Mouse (Mus musculus): ENCODE data around the gene Ccdc102a. TPM values are rescaled to one million over a fixed set of nuclear protein-coding genes. Genes with fewer than 3 reads are reported as not detected.

The Ccdc102a gene
- 18.2 and 18.7 TPM in 2 replicates for polyA plus RNA-seq (2015; fragmentation: Nextera tagmentation; extraction: Ambion mirVana)

GRCm38 (mm10) chr8:94917851-94918495 is at the start of gene Ccdc102a:
Ccdc102a (minus strand) TSS chr8:94918098.
- Histone ChIP-seq H3K27ac (replicated peaks) (peak within 1 kb of the TSS; percentile 81), H3K4me2 (peak within 1 kb of the TSS; percentile 81), H3K9ac (peak within 1 kb of the TSS; percentile 85), H3K36me3 (peaks cover 5% of the 10 kb centered on the region), H3K4me1 (peaks cover 61% of the 10 kb centered on the region), H3K9me3 (no peaks in the 10 kb centered on the region), H3K4me3 (peak within 1 kb of the TSS; percentile 87), H3K27me3 (replicated peaks) (peaks cover 6% of the 10 kb centered on the region)
- 2% methylated on average over 47 of the region's 51 CpGs for WGBS
- ATAC-seq (ENCODE audit: extremely low read depth, insufficient number of reproducible peaks, low FRiP score, low TSS enrichment), result peak; percentile 21; the same call in 1 of the 2 replicates

- Histone ChIP-seq H3K4me3 (no peak overlapping the region), H3K4me2 (no peak overlapping the region), H3K27ac (replicated peaks) (no peak overlapping the region), H3K9me3 (no peaks in the 10 kb centered on the region), H3K4me1 (peaks cover 23% of the 10 kb centered on the region), H3K27me3 (replicated peaks) (no peaks in the 10 kb centered on the region), H3K9ac (no peak overlapping the region), H3K36me3 (no peaks in the 10 kb centered on the region)
- no peak for ATAC-seq (ENCODE audit: extremely low read depth, insufficient number of reproducible peaks, low FRiP score, low TSS enrichment)
- 66% methylated on average over 3 of the region's 3 CpGs for WGBS
These were observed 49.7 kb upstream of the Ccdc102a start for GRCm38 (mm10) chr8:94967554-94967953.

GRCm38 (mm10) chr8:94967071-94967470 is 49.2 kb upstream of the Ccdc102a start:
- no peaks in the 10 kb centered on the region for H3K27me3 ChIP-seq (replicated peaks)
- H3K9me3 ChIP-seq, result no peaks in the 10 kb centered on the region
- no peak overlapping the region for H3K4me2 ChIP-seq
- WGBS, result 69% methylated on average over 4 of the region's 4 CpGs
- H3K9ac ChIP-seq, result no peak overlapping the region
- H3K36me3 ChIP-seq, result no peaks in the 10 kb centered on the region
- no peak overlapping the region for H3K4me3 ChIP-seq
- no peak overlapping the region for H3K27ac ChIP-seq (replicated peaks)
- no peak for ATAC-seq (ENCODE audit: extremely low read depth, insufficient number of reproducible peaks, low FRiP score, low TSS enrichment)
- H3K4me1 ChIP-seq, result peaks cover 23% of the 10 kb centered on the region

GRCm38 (mm10) chr8:94966578-94966977 is 48.7 kb upstream of the Ccdc102a start:
- H3K9ac ChIP-seq, result no peak overlapping the region
- H3K27ac ChIP-seq (replicated peaks), result no peak overlapping the region
- no peaks in the 10 kb centered on the region for H3K27me3 ChIP-seq (replicated peaks)
- ATAC-seq (ENCODE audit: extremely low read depth, insufficient number of reproducible peaks, low FRiP score, low TSS enrichment), result no peak
- H3K9me3 ChIP-seq, result no peaks in the 10 kb centered on the region
- 21% methylated on average over 7 of the region's 7 CpGs for WGBS
- H3K4me3 ChIP-seq, result no peak overlapping the region
- peaks cover 23% of the 10 kb centered on the region for H3K4me1 ChIP-seq
- H3K36me3 ChIP-seq, result no peaks in the 10 kb centered on the region
- H3K4me2 ChIP-seq, result no peak overlapping the region

- Histone ChIP-seq H3K9me3 (no peaks in the 10 kb centered on the region), H3K4me3 (no peak overlapping the region), H3K27ac (replicated peaks) (no peak overlapping the region), H3K4me2 (no peak overlapping the region), H3K36me3 (no peaks in the 10 kb centered on the region), H3K27me3 (replicated peaks) (no peaks in the 10 kb centered on the region), H3K4me1 (peaks cover 23% of the 10 kb centered on the region), H3K9ac (no peak overlapping the region)
- ATAC-seq (ENCODE audit: extremely low read depth, insufficient number of reproducible peaks, low FRiP score, low TSS enrichment), result no peak
- WGBS, result 13% methylated on average over 10 of the region's 10 CpGs
These were observed 46.9 kb upstream of the Ccdc102a start for GRCm38 (mm10) chr8:94964828-94965227.

GRCm38 (mm10) chr8:94962201-94962600 is 44.3 kb upstream of the Ccdc102a start:
- Histone ChIP-seq H3K4me2 (no peak overlapping the region), H3K9me3 (no peaks in the 10 kb centered on the region), H3K4me3 (no peak overlapping the region), H3K27ac (replicated peaks) (no peak overlapping the region), H3K27me3 (replicated peaks) (no peaks in the 10 kb centered on the region), H3K9ac (no peak overlapping the region), H3K4me1 (peaks cover 16% of the 10 kb centered on the region), H3K36me3 (no peaks in the 10 kb centered on the region)
- 82% methylated on average over 1 of the region's 1 CpGs for WGBS
- no peak for ATAC-seq (ENCODE audit: extremely low read depth, insufficient number of reproducible peaks, low FRiP score, low TSS enrichment)

- no peak for ATAC-seq (ENCODE audit: extremely low read depth, insufficient number of reproducible peaks, low FRiP score, low TSS enrichment)
- H3K9ac ChIP-seq, result no peak overlapping the region
- 80% methylated on average over 1 of the region's 1 CpGs for WGBS
- H3K4me1 ChIP-seq, result peaks cover 25% of the 10 kb centered on the region
- H3K27ac ChIP-seq (replicated peaks), result no peak overlapping the region
- H3K27me3 ChIP-seq (replicated peaks), result no peaks in the 10 kb centered on the region
- H3K36me3 ChIP-seq, result no peaks in the 10 kb centered on the region
- no peak overlapping the region for H3K4me2 ChIP-seq
- no peaks in the 10 kb centered on the region for H3K9me3 ChIP-seq
- no peak overlapping the region for H3K4me3 ChIP-seq
These were observed 38.2 kb upstream of the Ccdc102a start for GRCm38 (mm10) chr8:94956078-94956574.

GRCm38 (mm10) chr8:94954921-94955758 is 37.2 kb upstream of the Ccdc102a start:
- Histone ChIP-seq H3K4me1 (peaks cover 25% of the 10 kb centered on the region), H3K27ac (replicated peaks) (peak overlapping the region; percentile 75), H3K4me2 (no peak overlapping the region), H3K27me3 (replicated peaks) (no peaks in the 10 kb centered on the region), H3K9ac (0 out of 2 replicates have a peak overlapping the region, but pooled peaks have one; percentile 15), H3K4me3 (no peak overlapping the region), H3K9me3 (no peaks in the 10 kb centered on the region), H3K36me3 (no peaks in the 10 kb centered on the region)
- ATAC-seq (ENCODE audit: extremely low read depth, insufficient number of reproducible peaks, low FRiP score, low TSS enrichment), result no peak
- 16% methylated on average over 9 of the region's 9 CpGs for WGBS

- no peaks in the 10 kb centered on the region for H3K36me3 ChIP-seq
- peak overlapping the region; percentile 2; the same call in 1 of the 2 replicates for H3K9ac ChIP-seq
- H3K4me1 ChIP-seq, result peaks cover 25% of the 10 kb centered on the region
- H3K4me2 ChIP-seq, result no peak overlapping the region
- no peak; the same call in 1 of the 2 replicates for ATAC-seq (ENCODE audit: extremely low read depth, insufficient number of reproducible peaks, low FRiP score, low TSS enrichment)
- H3K27me3 ChIP-seq (replicated peaks), result no peaks in the 10 kb centered on the region
- WGBS, result 54% methylated on average over 7 of the region's 7 CpGs
- H3K9me3 ChIP-seq, result no peaks in the 10 kb centered on the region
- peak overlapping the region; percentile 75 for H3K27ac ChIP-seq (replicated peaks)
- no peak overlapping the region for H3K4me3 ChIP-seq
These were observed 36.5 kb upstream of the Ccdc102a start for GRCm38 (mm10) chr8:94954368-94954737.

- peaks cover 25% of the 10 kb centered on the region for H3K4me1 ChIP-seq
- H3K9me3 ChIP-seq, result no peaks in the 10 kb centered on the region
- ATAC-seq (ENCODE audit: extremely low read depth, insufficient number of reproducible peaks, low FRiP score, low TSS enrichment), result no peak
- no peaks in the 10 kb centered on the region for H3K27me3 ChIP-seq (replicated peaks)
- peak overlapping the region; percentile 2; the same call in 1 of the 2 replicates for H3K9ac ChIP-seq
- H3K4me2 ChIP-seq, result no peak overlapping the region
- H3K36me3 ChIP-seq, result no peaks in the 10 kb centered on the region
- WGBS, result 60% methylated on average over 7 of the region's 7 CpGs
- H3K27ac ChIP-seq (replicated peaks), result peak overlapping the region; percentile 75
- no peak overlapping the region for H3K4me3 ChIP-seq
These were observed 35.9 kb upstream of the Ccdc102a start for GRCm38 (mm10) chr8:94953624-94954367.

GRCm38 (mm10) chr8:94952086-94952485 is 34.2 kb upstream of the Ccdc102a start:
- Histone ChIP-seq H3K4me1 (peaks cover 25% of the 10 kb centered on the region), H3K27me3 (replicated peaks) (no peaks in the 10 kb centered on the region), H3K36me3 (no peaks in the 10 kb centered on the region), H3K4me3 (no peak overlapping the region), H3K9me3 (no peaks in the 10 kb centered on the region), H3K4me2 (no peak overlapping the region), H3K9ac (no peak overlapping the region), H3K27ac (replicated peaks) (no peak overlapping the region)
- WGBS, result 59% methylated on average over 5 of the region's 5 CpGs
- ATAC-seq (ENCODE audit: extremely low read depth, insufficient number of reproducible peaks, low FRiP score, low TSS enrichment), result no peak
